16 mouse cellular contexts compared by ENCODE assay signal in the genomic region with DNA sequence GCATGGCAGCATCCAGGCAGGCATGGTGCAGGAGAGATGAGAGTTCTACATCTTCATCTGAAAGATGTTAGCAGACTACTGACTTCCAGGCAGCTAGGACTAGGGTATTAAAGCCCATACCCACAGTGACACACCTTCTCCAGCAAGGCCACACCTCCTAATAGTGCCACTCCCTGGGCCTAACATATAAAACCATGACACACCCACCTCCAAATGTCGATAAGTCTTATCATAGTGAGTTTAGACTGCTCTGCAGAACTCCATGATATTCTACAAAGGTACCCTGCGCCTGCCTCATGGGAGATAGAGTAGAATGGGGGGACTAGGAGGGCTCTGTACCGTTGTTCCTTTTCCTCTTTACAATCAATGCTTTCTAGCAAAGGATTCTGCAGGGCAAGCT. TPM values are rescaled to one million over a fixed set of nuclear protein-coding genes. Genes with fewer than 3 reads are reported as not detected.
DNase-seq lines count a peak whose midpoint lies in the region; ATAC-seq and TF ChIP-seq lines count a peak whose summit lies in the region.
"Had no signal": no experiment of that assay in that cellular context is flagged by ENCODE, and none has a peak within 500 bp of the region (broad histone marks: within the 10 kb centered on the region; RNA-seq: fewer than 3 reads in every experiment).

No protein-coding gene starts in this region.

- peak; percentile 74 for ATAC-seq in G1E (ENCODE audit: extremely low read depth, insufficient number of reproducible peaks, low FRiP score, poor library complexity, severe bottlenecking)
- peak; percentile 45; the same call in 1 of the 2 replicates for ATAC-seq in liver, postnatal 0 days
- no peak for ATAC-seq in frontal cortex, adult (ENCODE audit: low TSS enrichment)
- ATAC-seq: midbrain, embryonic 16.5 days had no signal

- H3K9ac ChIP-seq in liver, postnatal 0 days (replicated peaks), result no peak overlapping the region
- H3K9ac ChIP-seq: hindbrain, embryonic 12.5 days; lung, embryonic 14.5 days had no signal

- no peak overlapping the region for H3K27ac ChIP-seq in liver, postnatal 0 days (ENCODE audit: low read depth)
- H3K27ac ChIP-seq: hindbrain, embryonic 12.5 days; kidney, postnatal 0 days; left cerebral cortex, adult 2 months had no signal

- 52% methylated on average over 3 of the region's 3 CpGs for WGBS in large intestine, adult 2 months
- 51% methylated on average over 3 of the region's 3 CpGs for WGBS in liver, postnatal 0 days (ENCODE audit: insufficient replicate concordance)

- DNase-seq in G1E (ENCODE audit: low spot score), result no peak
- DNase-seq in c-Kit-negative CD71-positive TER-119-positive erythroid progenitor cells, embryonic 14.5 days (ENCODE audit: low read depth, low spot score), result peak; percentile 52
- peak; percentile 16 for DNase-seq in large intestine, adult 2 months (ENCODE audit: low read depth, low spot score)
- DNase-seq in liver, postnatal 0 days, result no peak
- no peak for DNase-seq in adrenal gland, adult 8-10 months
- no peak for DNase-seq in lung, postnatal 14 days
- DNase-seq: cerebellum, adult 11 months; gastrocnemius, postnatal 14 days; heart, postnatal 10 days; kidney, adult 11 months; lung, embryonic 14.5 days had no signal

- no peaks in the 10 kb centered on the region for H3K27me3 ChIP-seq in G1E (ENCODE audit: insufficient read depth, low read length)
- no peaks in the 10 kb centered on the region for H3K27me3 ChIP-seq in liver, postnatal 0 days (ENCODE audit: insufficient read depth, low read length)
- H3K27me3 ChIP-seq: hindbrain, embryonic 12.5 days had no signal

- peak; percentile 43; the same call in 1 of the 2 replicates for TF ChIP-seq EP300 in liver, postnatal 0 days (IDR thresholded peaks at IDR 0.05; ENCODE audit: low read depth)

- TF ChIP-seq CTCF in G1E (IDR thresholded peaks at IDR 0.05; ENCODE audit: low read depth, low read length), result no peak
- no peak for TF ChIP-seq CTCF in liver, postnatal 0 days (IDR thresholded peaks at IDR 0.05; ENCODE audit: low read depth)

- peak overlapping the region; percentile 39 for H3K4me2 ChIP-seq in liver, postnatal 0 days (ENCODE audit: low read depth, low read length)
- H3K4me2 ChIP-seq: hindbrain, embryonic 12.5 days; lung, embryonic 14.5 days had no signal

- no peaks in the 10 kb centered on the region for H3K9me3 ChIP-seq in G1E (replicated peaks)
- no peaks in the 10 kb centered on the region for H3K9me3 ChIP-seq in liver, postnatal 0 days (ENCODE audit: low read length)
- H3K9me3 ChIP-seq: hindbrain, embryonic 12.5 days had no signal

- peaks cover 46% of the 10 kb centered on the region for H3K4me1 ChIP-seq in G1E (ENCODE audit: insufficient read depth, low read depth, low read length)
- H3K4me1 ChIP-seq in liver, postnatal 0 days (ENCODE audit: insufficient read depth), result peaks cover 15% of the 10 kb centered on the region

- no peak overlapping the region; the same call in 1 of the 2 replicates for H3K4me3 ChIP-seq in G1E (ENCODE audit: low read depth, low read length)
- no peak overlapping the region for H3K4me3 ChIP-seq in liver, postnatal 0 days (ENCODE audit: low read depth, low read length)
- H3K4me3 ChIP-seq: hindbrain, embryonic 12.5 days; left cerebral cortex, adult 2 months had no signal

- H3K36me3 ChIP-seq in G1E (replicated peaks), result peaks cover 20% of the 10 kb centered on the region
- H3K36me3 ChIP-seq in liver, postnatal 0 days (replicated peaks; ENCODE audit: insufficient read depth, low read length), result no peaks in the 10 kb centered on the region
- H3K36me3 ChIP-seq: hindbrain, embryonic 12.5 days had no signal

RNA-seq across cellular contexts. Expression of a gene that starts 55.6 kb away (rescaled TPM):
- total RNA-seq in G1E (2014; fragmentation: Nextera tagmentation) (95.3 and 100 TPM in 2 replicates), G1E (2017) (45.8 and 48.7 TPM in 2 replicates)
- 15.8 and 16.0 TPM in 2 replicates for polyA plus RNA-seq in G1E (2012)
- polyA plus RNA-seq in large intestine, adult 2 months (2012; rRNA removed), result 5.5 and 12.6 TPM in 2 replicates
- polyA plus RNA-seq in liver, postnatal 0 days (2015; fragmentation: Nextera tagmentation; extraction: Ambion mirVana), result 5.5 and 5.9 TPM in 2 replicates
- total RNA-seq in adrenal gland, adult 8-10 months (2022), result 10 to 100 TPM; 39.0 to 55.2 (median 46.1) TPM

Comparison
In these comparisons a context has a peak if more than half of its experiments do, and no peak if none do; other contexts are left out.
1. DNase-seq: peak in c-Kit-negative CD71-positive TER-119-positive erythroid progenitor cells, embryonic 14.5 days (single experiment) and large intestine, adult 2 months (single experiment); none in G1E (single experiment), liver, postnatal 0 days (single experiment), adrenal gland, adult 8-10 months (single experiment) and lung, postnatal 14 days (single experiment).